Mouse (Mus musculus) layer of hippocampus, adult 11-12 months (tissue): ENCODE measurements around the gene Arl13a.
A peak's percentile ranks its signal among the peaks of the same experiment; 100 is the strongest.
"Not testable (repeated sequence)": the region's sequence is repeated elsewhere in the genome, so short reads cannot be mapped to it uniquely, and the experiment has no call there.

Source experiments
- DNase-seq: peaks from one replicate; pipeline ENCODE4 v3.0.0; 2022; ENCODE audit warnings: low spot score

Gene Arl13a

GRCm38 (mm10) chrX:134187201-134187600 is at the start of gene Arl13a:
Gene Arl13a, plus strand, starts transcription at chrX:134187501.
- not testable (repeated sequence) for DNase-seq

GRCm38 (mm10) chrX:134140024-134140423 is 47.3 kb upstream of the Arl13a start:
- no peak for DNase-seq

GRCm38 (mm10) chrX:134141551-134141950 is 45.8 kb upstream of the Arl13a start:
- DNase-seq = no peak

- no peak for DNase-seq
These were observed 45.3 kb upstream of the Arl13a start for GRCm38 (mm10) chrX:134141986-134142385.

GRCm38 (mm10) chrX:134158151-134158550 is 29.1 kb upstream of the Arl13a start:
- no peak for DNase-seq

GRCm38 (mm10) chrX:134160442-134160841 is 26.9 kb upstream of the Arl13a start:
- no peak for DNase-seq

- DNase-seq = no peak
These were observed 25.1 kb upstream of the Arl13a start, which contains the start of gene Xkrx for GRCm38 (mm10) chrX:134162043-134162720. Gene Xkrx, minus strand, starts transcription at chrX:134162076.

- no peak for DNase-seq
These were observed 24.5 kb upstream of the Arl13a start for GRCm38 (mm10) chrX:134162826-134163225.

- DNase-seq = no peak
These were observed 23.8 kb upstream of the Arl13a start for GRCm38 (mm10) chrX:134163484-134163883.

- no peak for DNase-seq
These were observed 16.7 kb upstream of the Arl13a start for GRCm38 (mm10) chrX:134170584-134170983.

GRCm38 (mm10) chrX:134174699-134175098 is 12.6 kb upstream of the Arl13a start:
- no peak for DNase-seq

- DNase-seq = no peak
These were observed 21.2 kb downstream of the Arl13a start for GRCm38 (mm10) chrX:134208491-134208890.

GRCm38 (mm10) chrX:134211151-134211642 is 23.9 kb downstream of the Arl13a start:
- peak; percentile 11 for DNase-seq

GRCm38 (mm10) chrX:134218161-134218560 is 30.9 kb downstream of the Arl13a start:
- DNase-seq = no peak

GRCm38 (mm10) chrX:134220618-134221017 is 33.3 kb downstream of the Arl13a start:
- no peak for DNase-seq

- no peak for DNase-seq
These were observed 34.6 kb downstream of the Arl13a start, which contains the start of gene Nox1 for GRCm38 (mm10) chrX:134221856-134222255. Gene Nox1, minus strand, starts transcription at chrX:134221956.

- no peak for DNase-seq
These were observed 45.7 kb downstream of the Arl13a start for GRCm38 (mm10) chrX:134233048-134233447.

- DNase-seq = no peak
These were observed 51.0 kb downstream of the Arl13a start for GRCm38 (mm10) chrX:134238266-134238665.

GRCm38 (mm10) chrX:134245946-134246345 is 58.6 kb downstream of the Arl13a start:
- DNase-seq = no peak

GRCm38 (mm10) chrX:134248202-134248601 is 60.9 kb downstream of the Arl13a start:
- DNase-seq = no peak
